Mouse (Mus musculus) CH12.LX (cell line): ENCODE data around the gene Plxdc1. TPM values are rescaled to one million over a fixed set of nuclear protein-coding genes. Genes with fewer than 3 reads are reported as not detected.

ENCODE experiments used
- DNase-seq: peaks from one replicate; pipeline ENCODE4 v3.0.0-alpha.2; 2013; ENCODE audit errors: extremely low read depth
- H3K27ac ChIP-seq: 2 replicates; pipeline ENCODE4 v1.5.1; 2012; ENCODE audit warnings: low read depth, mild to moderate bottlenecking, control low read depth, moderate library complexity; ENCODE audit not compliant: insufficient read depth
- H3K27me3 ChIP-seq: replicated peaks from 2 replicates; pipeline ENCODE3; 2012; ENCODE audit warnings: inconsistent platforms
- H3K36me3 ChIP-seq, 2 experiments: replicated peaks in 1 of 2; 2 replicates each; pipeline versions ENCODE3 to v1.6.1; 2012; ENCODE audit warnings: inconsistent platforms in 1 of 2, low read length in 1 of 2, mild to moderate bottlenecking in 1 of 2, mixed read lengths in 1 of 2, moderate library complexity in 1 of 2; ENCODE audit not compliant: control insufficient read depth in 1 of 2, insufficient read depth in 1 of 2
- H3K4me1 ChIP-seq, 2 experiments: 2 replicates each; pipeline ENCODE4 v1.6.1; 2012; ENCODE audit warnings: inconsistent platforms in 1 of 2, moderate library complexity in 1 of 2; ENCODE audit not compliant: insufficient read depth in 2 of 2, control insufficient read depth in 1 of 2
- H3K4me2 ChIP-seq: 2 replicates; pipeline ENCODE4 v1.6.1; 2012; ENCODE audit warnings: low read depth, mild to moderate bottlenecking, control low read depth; ENCODE audit not compliant: poor library complexity, insufficient read depth, severe bottlenecking
- H3K4me3 ChIP-seq, 3 experiments: fragments of 150-350 bp in 1 of 3; sonication (generic) in 1 of 3; replicated peaks in 1 of 3; 2 replicates each; pipeline versions ENCODE3 to v1.5.1; 2011 to 2012; ENCODE audit warnings: low read depth in 2 of 3, low read length in 2 of 3, mild to moderate bottlenecking in 2 of 3, moderate library complexity in 2 of 3, control low read depth in 1 of 3, improper control_type of control experiment in 1 of 3, inconsistent platforms in 1 of 3, mixed read lengths in 1 of 3; ENCODE audit not compliant: poor library complexity in 1 of 3
- H3K79me2 ChIP-seq: replicated peaks from 2 replicates; pipeline ENCODE4 v1.6.1; 2012; ENCODE audit warnings: mild to moderate bottlenecking, moderate library complexity; ENCODE audit not compliant: control insufficient read depth, poor library complexity, insufficient read depth, severe bottlenecking; ENCODE audit errors: extremely low read depth
- H3K9ac ChIP-seq: 2 replicates; pipeline ENCODE4 v1.6.1; 2012; ENCODE audit warnings: low read depth, mild to moderate bottlenecking, control low read depth, moderate library complexity; ENCODE audit not compliant: insufficient read depth
- H3K9me3 ChIP-seq: replicated peaks from 2 replicates; pipeline ENCODE3; 2012; ENCODE audit warnings: low read length, inconsistent platforms, mixed read lengths
- BHLHE40 ChIP-seq: IDR thresholded peaks from 2 replicates; pipeline ENCODE4 v1.6.1; 2011; ENCODE audit warnings: mild to moderate bottlenecking, low read depth, low read length, improper control_type of control experiment
- CTCF ChIP-seq, 2 experiments: IDR thresholded peaks in 1 of 2; conservative IDR thresholded peaks in 1 of 2; 2 replicates each; pipeline ENCODE4 v1.5.1; 2011 to 2012; ENCODE audit warnings: low read depth in 2 of 2, low read length in 2 of 2, improper control_type of control experiment in 1 of 2, inconsistent platforms in 1 of 2, mild to moderate bottlenecking in 1 of 2, moderate library complexity in 1 of 2
- E2F4 ChIP-seq: IDR thresholded peaks from 2 replicates; pipeline ENCODE4 v1.6.1; 2011; ENCODE audit warnings: low read depth, low read length, improper control_type of control experiment; ENCODE audit not compliant: insufficient replicate concordance
- ETS1 ChIP-seq: conservative IDR thresholded peaks from 2 replicates; pipeline ENCODE4 v1.6.1; 2012; ENCODE audit warnings: low read depth, mild to moderate bottlenecking, inconsistent platforms, low read length, improper control_type of control experiment, moderate library complexity
- HCFC1 ChIP-seq: IDR thresholded peaks from 2 replicates; pipeline ENCODE4 v1.6.1; 2012; ENCODE audit warnings: low read depth, mild to moderate bottlenecking, inconsistent platforms, low read length, improper control_type of control experiment
- IRF4 ChIP-seq: IDR thresholded peaks from 2 replicates; pipeline ENCODE4 v1.6.1; 2014; ENCODE audit warnings: low read depth, mild to moderate bottlenecking, inconsistent platforms, low read length, improper control_type of control experiment
- JUN ChIP-seq: IDR thresholded peaks from 2 replicates; pipeline ENCODE4 v1.6.1; 2011; ENCODE audit warnings: low read depth, mild to moderate bottlenecking, low read length, improper control_type of control experiment, moderate library complexity; ENCODE audit not compliant: insufficient read depth
- KAT2A ChIP-seq: IDR thresholded peaks from 2 replicates; pipeline ENCODE4 v1.6.1; 2012; ENCODE audit warnings: low read length, improper control_type of control experiment, inconsistent platforms; ENCODE audit not compliant: insufficient replicate concordance
- MAFK ChIP-seq: IDR thresholded peaks from 2 replicates; pipeline ENCODE4 v1.6.1; 2011; ENCODE audit warnings: low read length, improper control_type of control experiment; ENCODE audit not compliant: insufficient replicate concordance
- MXI1 ChIP-seq: IDR thresholded peaks from 2 replicates; pipeline ENCODE4 v1.6.1; 2011; ENCODE audit warnings: mild to moderate bottlenecking, low read depth, low read length, improper control_type of control experiment
- NELFE ChIP-seq: IDR thresholded peaks from 2 replicates; pipeline ENCODE4 v1.6.1; 2011; ENCODE audit warnings: low read depth, low read length, improper control_type of control experiment
- POLR2A ChIP-seq: IDR thresholded peaks from 2 replicates; pipeline ENCODE4 v1.6.1; 2011; ENCODE audit warnings: low read depth, mild to moderate bottlenecking, improper control_type of control experiment, low read length
- RAD21 ChIP-seq: IDR thresholded peaks from 2 replicates; pipeline ENCODE4 v1.6.1; 2011; ENCODE audit warnings: low read depth, mild to moderate bottlenecking, low read length, improper control_type of control experiment, moderate library complexity
- RCOR1 ChIP-seq: conservative IDR thresholded peaks from 2 replicates; pipeline ENCODE4 v1.6.1; 2012; ENCODE audit warnings: low read depth, mild to moderate bottlenecking, inconsistent platforms, low read length, improper control_type of control experiment
- TBP ChIP-seq: conservative IDR thresholded peaks from 2 replicates; pipeline ENCODE4 v1.6.1; 2011; ENCODE audit warnings: low read depth, low read length, improper control_type of control experiment
- TCF12 ChIP-seq: IDR thresholded peaks from 2 replicates; pipeline ENCODE4 v1.6.1; 2014; ENCODE audit warnings: low read depth, mild to moderate bottlenecking, inconsistent platforms, low read length, improper control_type of control experiment
- USF1 ChIP-seq: IDR thresholded peaks from 2 replicates; pipeline ENCODE4 v1.6.1; 2014; ENCODE audit warnings: low read depth, mild to moderate bottlenecking, inconsistent platforms, low read length, improper control_type of control experiment
- USF2 ChIP-seq: conservative IDR thresholded peaks from 2 replicates; pipeline ENCODE4 v1.6.1; 2011; ENCODE audit warnings: low read depth, low read length, improper control_type of control experiment
- ZC3H11A ChIP-seq: IDR thresholded peaks from 2 replicates; pipeline ENCODE4 v1.6.1; 2012; ENCODE audit warnings: low read depth, mild to moderate bottlenecking, inconsistent platforms, low read length, improper control_type of control experiment
- ZMIZ1 ChIP-seq: IDR thresholded peaks from 2 replicates; pipeline ENCODE4 v1.6.1; 2012; ENCODE audit warnings: low read depth, mild to moderate bottlenecking, inconsistent platforms, low read length, improper control_type of control experiment
- ZNF384 ChIP-seq: IDR thresholded peaks from 2 replicates; pipeline ENCODE4 v1.6.1; 2012; ENCODE audit warnings: low read depth, low read length, improper control_type of control experiment, inconsistent platforms
- dilution Hi-C: fragments of 300-500 bp; cut with MboI; formaldehyde crosslinking; loops from 2 replicates; pipeline ENCODE4 v1.14.3; 2020; ENCODE audit warnings: low sequenced_read_pairs; ENCODE audit not compliant: extremely low pct_unique_long_range_greater_than_20kb, extremely low pct_ligation_motif_present
- in situ Hi-C: fragments of 300-500 bp; cut with MboI; formaldehyde crosslinking; loops from 3 replicates; pipeline ENCODE4 v1.14.3; 2019; ENCODE audit warnings: low sequenced_read_pairs, low pct_ligation_motif_present, low pct_unique_long_range_greater_than_20kb, mixed read lengths
- polyA plus RNA-seq: library from polyadenylated mRNA; unstranded; fragments of >175 nt; gene quantifications from 2 replicates; pipeline ENCODE4 v1.2.1, GENCODE M21; 2012; ENCODE audit warnings: low read depth; ENCODE audit not compliant: insufficient read length
- total RNA-seq, 2 experiments: library from RNA; depleted of rRNA; stranded (reverse); fragments of 300-350 nt in 1 of 2; fragments of >200 nt in 1 of 2; gene quantifications; 2 replicates each; pipeline ENCODE4 v1.2.3; 2012 to 2014

Gene Plxdc1
- total and polyA plus RNA-seq, 3 experiments: 0.04 TPM; not detected in 2

GRCm38 (mm10) chr11:97933553-97933952 is 52.7 kb downstream of the Plxdc1 start:
- H3K27me3 ChIP-seq: peaks cover 10% of the 10 kb centered on the region
- peaks cover 6% of the 10 kb centered on the region for H3K9me3 ChIP-seq
- no peaks in the 10 kb centered on the region for H3K36me3 ChIP-seq
- H3K27ac ChIP-seq: no peak overlapping the region
- peaks cover 3 to 9% of the 10 kb centered on the region in 2 experiments; a peak in 3 of 4 replicates for H3K4me1 ChIP-seq
- H3K4me3 ChIP-seq: no peak overlapping the region
- H3K4me2 ChIP-seq: no peak overlapping the region
- no peak for DNase-seq
- dilution Hi-C loops (no loop called here), in situ Hi-C loops (no loop called here)
- TF ChIP-seq HCFC1: no peak
- TF ChIP-seq ZMIZ1: no peak
- no peak for TF ChIP-seq ZNF384
- TF ChIP-seq IRF4: no peak
- TF ChIP-seq NELFE: no peak
- no peak for TF ChIP-seq USF2
- no peak for TF ChIP-seq E2F4
- no peak for TF ChIP-seq MXI1
- TF ChIP-seq TCF12: no peak
- no peaks in the 10 kb centered on the region for H3K79me2 ChIP-seq
- no peak overlapping the region for H3K9ac ChIP-seq

GRCm38 (mm10) chr11:97928905-97929304 is 57.3 kb downstream of the Plxdc1 start:
- in situ Hi-C loops: no loop called here

More at GRCm38 (mm10) chr11:97928905-97929304, 57.3 kb downstream of the Plxdc1 start:
- Histone ChIP-seq H3K79me2 (no peaks in the 10 kb centered on the region), H3K4me1 (no peaks in the 10 kb centered on the region), H3K9me3 (peaks cover 6% of the 10 kb centered on the region), H3K4me2 (no peak overlapping the region), H3K27ac (no peak overlapping the region), H3K9ac (no peak overlapping the region), H3K27me3 (peaks cover 5% of the 10 kb centered on the region), H3K4me3 (no peak overlapping the region), H3K36me3 (no peaks in the 10 kb centered on the region)
- no peak for TF ChIP-seq POLR2A
- no peak for TF ChIP-seq RCOR1
- TF ChIP-seq CTCF (conservative IDR thresholded peaks at IDR 0.05 in 1 of 2, IDR thresholded peaks at IDR 0.05 in 1 of 2; ENCODE audit: low read depth in 2 of 2, low read length in 2 of 2): no peak
- no peak for TF ChIP-seq BHLHE40
- no peak for TF ChIP-seq TBP
- TF ChIP-seq USF1: no peak
- no peak for TF ChIP-seq ETS1
- TF ChIP-seq KAT2A: no peak
- TF ChIP-seq ZC3H11A: no peak
- TF ChIP-seq ZMIZ1: no peak
- TF ChIP-seq MAFK: no peak
- no peak for TF ChIP-seq RAD21
- TF ChIP-seq JUN: no peak
- no peak for TF ChIP-seq E2F4
- TF ChIP-seq ZNF384: no peak
- no peak for DNase-seq
- dilution Hi-C loops: no loop called here
